In genomic region chr15:12414696-12415095, GRCm38 (mm10) we compare ENCODE assay signal across 28 mouse cellular contexts.
DNase-seq lines count a peak whose midpoint lies in the region; ATAC-seq and TF ChIP-seq lines count a peak whose summit lies in the region.
"Had no signal": no experiment of that assay in that cellular context is flagged by ENCODE, and none has a peak within 500 bp of the region (broad histone marks: within the 10 kb centered on the region; RNA-seq: fewer than 3 reads in every experiment).

No protein-coding gene starts in this region.

- peaks cover 7% of the 10 kb centered on the region; the same call in 1 of the 2 replicates for H3K4me1 ChIP-seq in heart, embryonic 12.5 days (replicated peaks)
- no peaks in the 10 kb centered on the region for H3K4me1 ChIP-seq in stomach, postnatal 0 days (replicated peaks; ENCODE audit: control insufficient read depth, insufficient read depth)
- H3K4me1 ChIP-seq: liver, embryonic 12.5 days had no signal

- H3K9me3 ChIP-seq in heart, embryonic 12.5 days (replicated peaks), result no peaks in the 10 kb centered on the region
- no peaks in the 10 kb centered on the region for H3K9me3 ChIP-seq in stomach, postnatal 0 days (ENCODE audit: control insufficient read depth, low read length)
- H3K9me3 ChIP-seq: heart, embryonic 13.5 days; kidney, embryonic 15.5 days; liver, embryonic 12.5 days had no signal

- no peaks in the 10 kb centered on the region for H3K27me3 ChIP-seq in heart, embryonic 12.5 days (replicated peaks)
- H3K27me3 ChIP-seq in stomach, postnatal 0 days (ENCODE audit: control insufficient read depth, insufficient read depth, low read length), result no peaks in the 10 kb centered on the region
- H3K27me3 ChIP-seq: heart, embryonic 13.5 days; kidney, embryonic 15.5 days; liver, embryonic 12.5 days had no signal

- DNase-seq in heart, postnatal 25 days (ENCODE audit: low spot score), result peak; percentile 10
- peak; percentile 30 to 38 for DNase-seq in right cerebral cortex, adult 2 months (ENCODE audit: low spot score in 2 of 2)
- no peak for DNase-seq in right cerebral cortex, postnatal 10 days (ENCODE audit: low spot score in 2 of 2)
- peak; percentile 68 for DNase-seq in brain, adult 2 months (ENCODE audit: low read depth, low spot score)
- no peak for DNase-seq in stomach, postnatal 0 days (ENCODE audit: low spot score)
- no peak for DNase-seq in left cerebral cortex, postnatal 14 days (ENCODE audit: low spot score in 2 of 2)
- DNase-seq: adrenal gland, postnatal 25 days; B cell, adult 2 months; cerebellum, adult 18-20 months; cerebellum, postnatal 10 days; kidney, adult 18-20 months; kidney, postnatal 36 days; left cerebral cortex, postnatal 4 days; liver, postnatal 0 days; spleen, adult 18-20 months; thymus, adult 18-20 months; thymus, postnatal 25 days had no signal

- H3K9ac ChIP-seq in heart, embryonic 12.5 days, result no peak overlapping the region
- H3K9ac ChIP-seq in stomach, postnatal 0 days (ENCODE audit: low read length), result no peak overlapping the region
- H3K9ac ChIP-seq: heart, embryonic 13.5 days; kidney, embryonic 15.5 days; liver, embryonic 12.5 days; liver, postnatal 0 days had no signal

- H3K36me3 ChIP-seq in heart, embryonic 12.5 days, result no peaks in the 10 kb centered on the region
- H3K36me3 ChIP-seq in stomach, postnatal 0 days (ENCODE audit: control insufficient read depth, insufficient read depth, low read length), result no peaks in the 10 kb centered on the region
- H3K36me3 ChIP-seq: heart, embryonic 13.5 days; kidney, embryonic 15.5 days; liver, embryonic 12.5 days had no signal

- TF ChIP-seq CTCF in stomach, postnatal 0 days (IDR thresholded peaks at IDR 0.05; ENCODE audit: low read depth), result no peak

- no peak for ATAC-seq in heart, embryonic 12.5 days (ENCODE audit: insufficient number of reproducible peaks, low FRiP score)
- ATAC-seq in stomach, postnatal 0 days (ENCODE audit: low FRiP score, low TSS enrichment), result peak; percentile 64
- ATAC-seq: forebrain, embryonic 14.5 days; hindbrain, embryonic 16.5 days; liver, embryonic 12.5 days; liver, postnatal 0 days; lung, postnatal 0 days; midbrain, embryonic 16.5 days had no signal

- no peak overlapping the region for H3K27ac ChIP-seq in heart, embryonic 12.5 days (ENCODE audit: poor library complexity, severe bottlenecking)
- H3K27ac ChIP-seq in stomach, postnatal 0 days (replicated peaks), result no peak overlapping the region
- H3K27ac ChIP-seq: kidney, embryonic 15.5 days; layer of hippocampus, adult 2 months; liver, embryonic 12.5 days had no signal

- no peak for TF ChIP-seq EP300 in stomach, postnatal 0 days (optimal IDR thresholded peaks at IDR 0.05)

- no peak overlapping the region for H3K4me3 ChIP-seq in heart, embryonic 12.5 days
- H3K4me3 ChIP-seq in stomach, postnatal 0 days (ENCODE audit: low read depth, low read length), result no peak overlapping the region
- H3K4me3 ChIP-seq: erythroblast, embryonic 14.5 days; heart, embryonic 13.5 days; kidney, embryonic 15.5 days; layer of hippocampus, adult 2 months; liver, embryonic 12.5 days had no signal

- intact Hi-C loops in heart, postnatal 25 days (cut with DNase I), result loop anchor here (5.0 kb wide), 1 partner anchor 78 kb away; no protein-coding TSS in a partner anchor
- intact Hi-C loops in left cerebral cortex, postnatal 14 days (cut with DNase I), result no loop called here

- WGBS in heart, embryonic 12.5 days, result 63% methylated on average over 6 of the region's 6 CpGs
- WGBS in stomach, postnatal 0 days, result 44% methylated on average over 6 of the region's 6 CpGs

- H3K4me2 ChIP-seq in heart, embryonic 12.5 days, result no peak overlapping the region
- H3K4me2 ChIP-seq in stomach, postnatal 0 days (replicated peaks; ENCODE audit: low read depth), result no peak overlapping the region
- H3K4me2 ChIP-seq: heart, embryonic 13.5 days; kidney, embryonic 15.5 days; liver, embryonic 12.5 days; midbrain, embryonic 11.5 days had no signal

Comparison
In these comparisons a context has a peak if more than half of its experiments do, and no peak if none do; other contexts are left out.
1. DNase-seq: peak in heart, postnatal 25 days (single experiment), right cerebral cortex, adult 2 months (2 of 2) and brain, adult 2 months (single experiment); none in right cerebral cortex, postnatal 10 days (0 of 2), stomach, postnatal 0 days (single experiment) and left cerebral cortex, postnatal 14 days (0 of 2).